Mouse (Mus musculus) intestine, embryonic 14.5 days (tissue): ENCODE results near the gene Rbm11. TPM values are rescaled to one million over a fixed set of nuclear protein-coding genes. Genes with fewer than 3 reads are reported as not detected.

ENCODE experiments used
- ATAC-seq: fragments of 200-750 bp; cut with Nextera tagmentation; replicated peaks from 2 replicates; pipeline ENCODE4 v1.8.0; 2017; ENCODE audit warnings: low read depth, moderate number of reproducible peaks, moderate TSS enrichment, moderate library complexity; ENCODE audit not compliant: low FRiP score, low TSS enrichment
- DNase-seq: peaks from one replicate; pipeline ENCODE4 v3.0.0-alpha.2; 2018; ENCODE audit warnings: low spot score
- H3K27ac ChIP-seq: fragments of 300-500 bp; sonication (generic); 2 replicates; pipeline ENCODE4 v1.5.1; 2014; ENCODE audit warnings: low read depth, mild to moderate bottlenecking, control low read depth
- H3K27me3 ChIP-seq: fragments of 300-500 bp; sonication (generic); replicated peaks from 2 replicates; pipeline ENCODE4 v1.6.1; 2014; ENCODE audit warnings: low read length, control low read depth; ENCODE audit not compliant: control insufficient read depth, insufficient read depth
- H3K36me3 ChIP-seq: fragments of 300-500 bp; sonication (generic); 2 replicates; pipeline ENCODE4 v1.6.1; 2014; ENCODE audit warnings: low read length, control low read depth; ENCODE audit not compliant: control insufficient read depth, insufficient read depth
- H3K4me1 ChIP-seq: fragments of 300-500 bp; sonication (generic); replicated peaks from 2 replicates; pipeline ENCODE4 v1.6.1; 2014; ENCODE audit warnings: low read length, control low read depth, mixed read lengths; ENCODE audit not compliant: control insufficient read depth, insufficient read depth
- H3K4me2 ChIP-seq: fragments of 300-500 bp; sonication (generic); 2 replicates; pipeline ENCODE4 v1.6.1; 2014; ENCODE audit warnings: low read length
- H3K4me3 ChIP-seq: fragments of 300-500 bp; sonication (generic); 2 replicates; pipeline ENCODE4 v1.5.1; 2014; ENCODE audit warnings: low read depth, low read length, control low read depth, mixed read lengths
- H3K9ac ChIP-seq: fragments of 300-500 bp; sonication (generic); 2 replicates; pipeline ENCODE4 v1.6.1; 2014; ENCODE audit warnings: mild to moderate bottlenecking, low read length
- H3K9me3 ChIP-seq: fragments of 300-500 bp; sonication (generic); 2 replicates; pipeline ENCODE4 v1.6.1; 2016; ENCODE audit warnings: low read length, control low read depth; ENCODE audit not compliant: control insufficient read depth
- WGBS: fragments of 180-500 bp; shearing (Covaris S2); extraction: QIAGEN DNeasy Blood & Tissue Kit; methylation state at CpG from one replicate; pipeline ENCODE4 v1.1.7; 2014; 5-methylcytosine and 5-hydroxymethylcytosine counted together
- polyA plus RNA-seq: library from polyadenylated mRNA; unstranded; fragments of >200 nt; fragmentation: Nextera tagmentation; extraction: Ambion mirVana; gene quantifications from 2 replicates; pipeline ENCODE4 v1.2.1, GENCODE M21; 2014

The Rbm11 gene
- polyA plus RNA-seq, 1 experiment from 2014 or later, result 0.22 TPM

DNA sequence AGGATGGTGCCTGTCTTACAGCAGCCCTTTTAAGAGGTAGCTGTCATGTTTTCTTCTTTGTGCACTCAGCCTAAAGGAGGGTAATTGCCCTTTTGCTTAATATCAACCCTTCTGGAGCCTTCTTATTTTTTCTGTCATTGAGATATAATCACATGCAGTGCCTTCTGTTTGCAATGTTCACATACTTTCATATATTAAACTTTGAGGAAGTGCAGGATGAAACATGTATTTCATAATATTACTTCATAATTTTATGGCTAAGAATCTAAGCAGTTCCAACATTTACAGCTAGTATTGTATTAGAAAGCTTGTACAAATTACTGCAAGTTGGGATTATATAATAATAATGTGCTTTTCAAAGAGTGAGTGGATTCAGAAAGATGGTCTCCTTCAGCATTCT lies 19.9 kb downstream of the Rbm11 start:
- Histone ChIP-seq H3K9ac (no peak overlapping the region), H3K27ac (no peak overlapping the region), H3K27me3 (no peaks in the 10 kb centered on the region), H3K4me3 (no peak overlapping the region), H3K4me2 (no peak overlapping the region), H3K4me1 (no peaks in the 10 kb centered on the region), H3K36me3 (no peaks in the 10 kb centered on the region), H3K9me3 (no peaks in the 10 kb centered on the region)
- ATAC-seq, result no peak
- no peak for DNase-seq

DNA sequence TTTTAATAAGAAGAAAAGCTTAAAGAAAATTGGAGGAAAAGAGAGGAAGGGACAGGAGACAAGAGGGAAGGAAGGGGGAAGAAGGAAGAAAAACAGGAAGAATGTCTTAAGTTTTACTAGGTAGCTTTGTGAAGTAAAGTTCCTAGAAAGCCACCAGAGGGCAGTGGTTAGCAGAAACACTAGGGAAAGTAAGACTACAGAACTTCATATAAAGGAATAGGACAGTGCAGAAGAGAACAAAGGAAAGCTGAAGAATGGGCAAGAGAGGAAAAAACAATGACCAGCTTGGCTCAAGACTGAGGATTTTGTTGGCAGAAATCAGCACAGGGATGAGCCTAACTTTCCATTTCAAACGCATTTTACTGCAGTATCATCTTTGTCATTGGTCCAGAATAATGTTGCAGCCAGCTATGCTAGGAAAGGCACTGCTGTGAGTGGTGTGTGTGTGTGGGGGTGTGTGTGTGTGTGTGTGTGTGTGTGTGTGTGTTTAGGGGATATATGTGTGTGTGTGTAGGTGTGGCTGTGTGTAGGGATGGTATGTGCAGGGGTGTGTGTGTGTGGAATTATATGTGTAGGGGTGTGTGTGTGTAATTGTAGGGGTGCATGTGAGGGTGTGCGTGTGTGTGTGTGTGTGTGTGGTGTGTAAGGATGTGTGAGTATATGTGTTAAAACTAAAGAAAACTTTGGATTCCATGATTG lies 25.2 kb downstream of the Rbm11 start:
- Histone ChIP-seq H3K27ac (no peak overlapping the region), H3K9ac (no peak overlapping the region), H3K36me3 (no peaks in the 10 kb centered on the region), H3K4me3 (no peak overlapping the region), H3K9me3 (no peaks in the 10 kb centered on the region), H3K4me1 (no peaks in the 10 kb centered on the region), H3K27me3 (no peaks in the 10 kb centered on the region), H3K4me2 (no peak overlapping the region)
- 75% methylated on average over 2 of the region's 2 CpGs for WGBS
- ATAC-seq (no peak), DNase-seq (no peak)

- H3K4me2 ChIP-seq, result no peak overlapping the region
- no peaks in the 10 kb centered on the region for H3K4me1 ChIP-seq
- ATAC-seq (no peak), DNase-seq (no peak)
- H3K9ac ChIP-seq, result no peak overlapping the region
- H3K27ac ChIP-seq, result no peak overlapping the region
- 87% methylated on average over 2 of the region's 2 CpGs for WGBS
- H3K36me3 ChIP-seq, result no peaks in the 10 kb centered on the region
- H3K4me3 ChIP-seq, result no peak overlapping the region
- no peaks in the 10 kb centered on the region for H3K27me3 ChIP-seq
- no peaks in the 10 kb centered on the region for H3K9me3 ChIP-seq
These were observed 35.2 kb downstream of the Rbm11 start for GRCm38 (mm10) chr16:75627862-75628261.

Other genes with a start within 250 kb of the Rbm11 start
- gene Lipi, start 6.8 kb upstream of the Rbm11 start, polyA plus RNA-seq, result not detected in 2 replicates
- 27.3 and 30.4 TPM in 2 replicates for gene Hspa13, start 174.3 kb downstream of the Rbm11 start, polyA plus RNA-seq